Mouse (Mus musculus) left cerebral cortex, postnatal 25 days (tissue): ENCODE results near the gene Bloc1s5. TPM values are rescaled to one million over a fixed set of nuclear protein-coding genes. Genes with fewer than 3 reads are reported as not detected.

ENCODE experiments used
- DNase-seq, 2 experiments: peaks; one replicate each; pipeline ENCODE4 v3.0.0; 2022; ENCODE audit warnings: low spot score in 2 of 2, mixed read lengths in 1 of 2
- intact Hi-C: fragments of 180-260 bp; cut with DNase I; formaldehyde crosslinking; loops from one replicate; pipeline ENCODE4 v1.15.1; 2025
- total RNA-seq, 2 experiments: library from RNA; stranded (reverse); gene quantifications; 2 replicates each; pipeline ENCODE4 v1.2.3; 2021

The Bloc1s5 gene
- total RNA-seq, 2 experiments from 2014 or later: 8.2 to 9.4 TPM

- DNase-seq: peak in 1 of 2 experiments; percentile 49
- intact Hi-C loops: no loop called here
Measured at GRCm38 (mm10) chr13:38580601-38581457, 54.1 kb downstream of the Bloc1s5 start.

- DNase-seq: no peak
- intact Hi-C loops: no loop called here
Measured at GRCm38 (mm10) chr13:38579971-38580600, 54.8 kb downstream of the Bloc1s5 start.

GRCm38 (mm10) chr13:38574668-38575067 is 60.2 kb downstream of the Bloc1s5 start:
- no peak for DNase-seq

GRCm38 (mm10) chr13:38573281-38573680 is 61.6 kb downstream of the Bloc1s5 start:
- intact Hi-C loops: no loop called here
- no peak for DNase-seq

More at GRCm38 (mm10) chr13:38574668-38575067, 60.2 kb downstream of the Bloc1s5 start:
- intact Hi-C loops: no loop called here

GRCm38 (mm10) chr13:38565245-38565644 is 69.7 kb downstream of the Bloc1s5 start:
- peak in 1 of 2 experiments; percentile 31 for DNase-seq
- intact Hi-C loops: no loop called here

- intact Hi-C loops: no loop called here
- DNase-seq: no peak
Measured at GRCm38 (mm10) chr13:38554611-38555010, 80.3 kb downstream of the Bloc1s5 start.

GRCm38 (mm10) chr13:38554210-38554609 is 80.7 kb downstream of the Bloc1s5 start:
- no peak for DNase-seq

GRCm38 (mm10) chr13:38548681-38549080 is 86.2 kb downstream of the Bloc1s5 start:
- intact Hi-C loops: no loop called here
- no peak for DNase-seq

More at GRCm38 (mm10) chr13:38554210-38554609, 80.7 kb downstream of the Bloc1s5 start:
- intact Hi-C loops: no loop called here

- intact Hi-C loops: no loop called here
- DNase-seq: no peak
Measured at GRCm38 (mm10) chr13:38547717-38548116, 87.2 kb downstream of the Bloc1s5 start.

- intact Hi-C loops: no loop called here
- DNase-seq: no peak
Measured at GRCm38 (mm10) chr13:38546754-38547153, 88.2 kb downstream of the Bloc1s5 start.

- no peak for DNase-seq
- intact Hi-C loops: no loop called here
Measured at GRCm38 (mm10) chr13:38545460-38545859, 89.4 kb downstream of the Bloc1s5 start.

- DNase-seq: no peak
- intact Hi-C loops: no loop called here
Measured at GRCm38 (mm10) chr13:38544769-38545445, 90.0 kb downstream of the Bloc1s5 start.

GRCm38 (mm10) chr13:38543455-38544125 is 91.3 kb downstream of the Bloc1s5 start:
- intact Hi-C loops: no loop called here
- no peak for DNase-seq

Other genes with a start within 250 kb of the Bloc1s5 start
- 10 to 100 TPM; 43.5 to 46.1 TPM for gene Txndc5, start 106.3 kb downstream of the Bloc1s5 start, total RNA-seq
- gene Eef1e1, start 23.9 kb upstream of the Bloc1s5 start, total RNA-seq: 10 to 100 TPM; 28.7 to 32.4 TPM